Mouse (Mus musculus) megakaryocyte, embryonic 14.5 days (primary cell): ENCODE data around the gene Hoxc8. TPM values are rescaled to one million over a fixed set of nuclear protein-coding genes. Genes with fewer than 3 reads are reported as not detected.
A peak's percentile ranks its signal among the peaks of the same experiment; 100 is the strongest.

Experiments used
- H3K27me3 ChIP-seq: replicated peaks from 2 replicates; pipeline ENCODE3; 2012; ENCODE audit warnings: inconsistent platforms
- H3K36me3 ChIP-seq: replicated peaks from 2 replicates; pipeline ENCODE3; 2012; ENCODE audit warnings: low read length, inconsistent platforms, mixed read lengths
- H3K4me1 ChIP-seq: 2 replicates; pipeline ENCODE4 v1.6.1; 2012; ENCODE audit warnings: inconsistent platforms
- H3K4me3 ChIP-seq: replicated peaks from 2 replicates; pipeline ENCODE3; 2012; ENCODE audit warnings: moderate library complexity, mild to moderate bottlenecking, inconsistent platforms
- H3K9me3 ChIP-seq: 2 replicates; pipeline ENCODE4 v1.6.1; 2012; ENCODE audit warnings: inconsistent platforms
- FLI1 ChIP-seq: IDR thresholded peaks from 2 replicates; pipeline ENCODE4 v1.6.1; 2012; ENCODE audit warnings: low read length, inconsistent platforms, mixed read lengths
- GATA1 ChIP-seq: IDR thresholded peaks from 3 replicates; pipeline ENCODE4 v1.6.1; 2012; ENCODE audit warnings: mixed read lengths, low read length, inconsistent platforms, borderline replicate concordance
- polyA plus RNA-seq: library from polyadenylated mRNA; stranded (reverse); fragments of >175 nt; gene quantifications from 2 replicates; pipeline ENCODE4 v1.2.3, GENCODE M21; 2012; ENCODE audit warnings: low replicate concordance; ENCODE audit not compliant: insufficient read depth

Gene Hoxc8
- polyA plus RNA-seq, 1 experiment, result 0.04 TPM

DNA sequence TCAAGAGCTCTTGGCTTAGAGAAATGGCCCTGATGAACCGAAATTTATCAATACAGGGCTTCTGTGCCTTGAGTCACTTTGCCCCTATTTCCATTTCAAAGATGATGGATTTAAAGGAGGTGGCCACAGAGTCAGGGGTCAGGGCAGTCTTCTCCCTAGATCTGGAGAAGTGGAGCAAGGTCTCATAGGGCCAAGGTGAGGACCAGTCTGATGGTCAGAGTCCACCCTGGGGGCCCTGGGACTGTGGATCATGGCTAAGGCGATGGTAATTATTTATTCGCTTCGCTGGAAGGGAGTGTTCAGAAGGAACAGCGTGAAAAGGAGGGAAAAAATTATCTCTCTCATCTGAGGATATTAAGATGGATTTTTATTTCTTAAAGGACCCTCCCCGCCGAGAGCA, 15.4 kb upstream of the Hoxc8 start:
- Histone ChIP-seq H3K4me3 (no peak overlapping the region), H3K36me3 (no peaks in the 10 kb centered on the region), H3K9me3 (no peaks in the 10 kb centered on the region), H3K4me1 (peaks cover 48% of the 10 kb centered on the region), H3K27me3 (peaks cover 96% of the 10 kb centered on the region)
- TF ChIP-seq FLI1 (no peak), GATA1 (no peak)

- TF ChIP-seq GATA1, result no peak
- no peak for TF ChIP-seq FLI1
- peaks cover 44% of the 10 kb centered on the region for H3K4me1 ChIP-seq
- peak overlapping the region; percentile 70 for H3K4me3 ChIP-seq
- peaks cover 96% of the 10 kb centered on the region for H3K27me3 ChIP-seq
- H3K9me3 ChIP-seq, result no peaks in the 10 kb centered on the region
- H3K36me3 ChIP-seq, result no peaks in the 10 kb centered on the region
These were observed 14.7 kb upstream of the Hoxc8 start for GRCm38 (mm10) chr15:102975688-102976111.

- no peak for TF ChIP-seq FLI1
- TF ChIP-seq GATA1, result no peak
- peak within 1 kb of the TSS; percentile 86 for H3K4me3 ChIP-seq
- no peaks in the 10 kb centered on the region for H3K9me3 ChIP-seq
- H3K4me1 ChIP-seq, result peaks cover 39% of the 10 kb centered on the region
- no peaks in the 10 kb centered on the region for H3K36me3 ChIP-seq
- peaks cover 96% of the 10 kb centered on the region for H3K27me3 ChIP-seq
These were observed 14.2 kb upstream of the Hoxc8 start, which contains the start of gene Hoxc9 for GRCm38 (mm10) chr15:102976171-102976570. TSS of gene Hoxc9 (plus strand) at chr15:102976439.

- no peaks in the 10 kb centered on the region for H3K36me3 ChIP-seq
- H3K4me1 ChIP-seq, result peaks cover 43% of the 10 kb centered on the region
- no peaks in the 10 kb centered on the region for H3K9me3 ChIP-seq
- H3K4me3 ChIP-seq, result peak overlapping the region; percentile 86
- TF ChIP-seq GATA1, result no peak
- no peak for TF ChIP-seq FLI1
- H3K27me3 ChIP-seq, result peaks cover 97% of the 10 kb centered on the region
These were observed 13.6 kb upstream of the Hoxc8 start for GRCm38 (mm10) chr15:102976631-102977422.

DNA sequence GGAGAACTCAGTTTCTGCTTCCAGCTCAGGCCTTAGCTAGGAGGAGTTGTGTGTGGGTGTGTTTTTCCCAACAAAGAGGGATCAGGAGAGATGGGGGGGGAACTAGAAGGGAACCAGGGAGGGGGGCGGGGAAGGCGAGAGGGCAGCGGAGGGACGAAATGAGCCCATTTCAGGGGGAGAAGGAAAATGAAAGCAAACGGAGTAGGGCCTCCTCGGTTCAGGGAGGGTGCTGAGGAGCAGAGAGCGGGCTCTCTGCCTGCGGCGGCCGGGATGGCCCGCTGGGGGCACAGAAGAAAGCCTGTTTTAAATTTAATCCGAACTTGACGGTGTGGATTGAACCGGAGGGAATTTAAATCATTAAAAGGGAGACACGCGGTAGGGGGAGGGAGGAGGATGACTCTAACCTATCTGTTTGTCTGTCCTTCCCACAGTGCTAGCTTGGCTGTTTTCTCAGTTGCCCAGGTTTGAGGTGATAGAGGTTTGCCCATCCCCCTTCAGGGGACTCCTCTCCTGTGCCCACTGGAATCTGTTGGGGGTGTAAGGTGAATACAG, 12.9 kb upstream of the Hoxc8 start:
- no peak for TF ChIP-seq GATA1
- TF ChIP-seq FLI1, result no peak
- peaks cover 41% of the 10 kb centered on the region for H3K4me1 ChIP-seq
- H3K36me3 ChIP-seq, result no peaks in the 10 kb centered on the region
- H3K9me3 ChIP-seq, result no peaks in the 10 kb centered on the region
- peaks cover 97% of the 10 kb centered on the region for H3K27me3 ChIP-seq
- peak overlapping the region; percentile 86 for H3K4me3 ChIP-seq

DNA sequence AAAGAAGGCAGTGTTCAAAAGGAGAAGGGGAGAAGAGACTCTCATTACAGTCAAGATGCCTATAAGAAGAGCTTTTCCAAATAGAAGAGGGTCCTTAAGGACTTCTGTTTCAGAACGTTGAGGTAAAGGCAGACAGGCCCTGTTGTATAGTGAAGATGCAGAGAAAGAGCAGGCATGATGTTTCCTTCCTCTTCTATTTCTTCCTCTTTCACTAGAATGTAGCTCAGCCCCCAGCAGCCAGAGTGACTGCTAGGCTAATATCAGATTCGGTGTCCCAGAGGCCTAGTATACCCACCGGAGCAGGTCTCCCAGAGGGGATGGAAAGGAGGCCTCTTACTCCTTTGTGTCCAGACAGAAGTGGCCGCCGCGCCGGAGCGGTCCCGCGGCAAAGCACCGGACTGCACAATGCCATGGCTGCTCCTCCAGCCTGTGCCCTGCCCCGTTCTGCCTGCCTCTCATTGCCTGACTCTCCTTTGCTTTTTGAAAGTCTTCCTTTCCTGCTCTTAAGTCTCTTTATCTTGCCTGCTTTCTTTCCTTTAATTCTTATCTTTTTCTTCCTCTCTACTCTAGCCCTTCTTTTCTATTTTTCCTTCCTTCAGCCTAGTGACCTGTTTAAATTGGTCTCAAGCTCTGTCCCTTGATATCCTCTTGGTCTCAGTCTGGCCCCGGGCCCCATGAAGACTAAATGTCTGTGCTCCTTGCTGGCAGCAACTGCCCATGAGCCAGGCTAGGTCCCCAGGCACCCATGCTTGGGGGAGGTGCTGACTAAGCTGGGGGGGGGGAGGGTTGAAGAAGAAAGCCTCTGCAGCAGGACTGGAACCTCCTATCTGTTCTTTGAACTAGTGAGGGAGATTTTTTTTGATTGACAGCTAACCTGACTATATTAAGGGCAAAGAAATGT, 11.5 kb upstream of the Hoxc8 start:
- no peaks in the 10 kb centered on the region for H3K9me3 ChIP-seq
- no peak for TF ChIP-seq FLI1
- no peak for TF ChIP-seq GATA1
- H3K4me3 ChIP-seq, result no peak overlapping the region
- no peaks in the 10 kb centered on the region for H3K36me3 ChIP-seq
- H3K27me3 ChIP-seq, result peaks cover 96% of the 10 kb centered on the region
- H3K4me1 ChIP-seq, result peaks cover 40% of the 10 kb centered on the region

DNA sequence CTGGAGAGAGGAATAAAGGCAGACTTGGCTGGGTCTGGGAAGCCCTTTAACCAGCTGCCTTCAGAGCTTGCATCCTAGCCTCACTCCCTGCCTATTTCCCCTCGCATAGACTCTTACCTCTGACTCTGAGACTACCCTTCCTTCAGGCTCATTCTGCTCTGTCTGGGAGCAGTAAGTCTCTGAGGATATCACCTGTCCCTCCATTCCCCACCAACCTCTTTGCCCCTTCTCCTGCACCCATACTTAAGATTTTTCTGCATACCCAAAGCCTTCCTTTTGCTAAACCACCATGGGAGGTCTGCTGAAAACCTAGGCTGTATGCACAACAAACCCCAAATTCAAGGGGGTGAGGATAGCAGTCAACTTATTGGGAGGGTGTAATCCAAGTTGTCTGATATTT, 10.5 kb upstream of the Hoxc8 start:
- no peak overlapping the region for H3K4me3 ChIP-seq
- H3K36me3 ChIP-seq, result no peaks in the 10 kb centered on the region
- TF ChIP-seq FLI1, result no peak
- TF ChIP-seq GATA1, result no peak
- peaks cover 98% of the 10 kb centered on the region for H3K27me3 ChIP-seq
- H3K9me3 ChIP-seq, result no peaks in the 10 kb centered on the region
- peaks cover 40% of the 10 kb centered on the region for H3K4me1 ChIP-seq

- Histone ChIP-seq H3K4me1 (peaks cover 40% of the 10 kb centered on the region), H3K36me3 (no peaks in the 10 kb centered on the region), H3K9me3 (no peaks in the 10 kb centered on the region), H3K27me3 (peaks cover 98% of the 10 kb centered on the region), H3K4me3 (no peak overlapping the region)
- TF ChIP-seq FLI1 (no peak), GATA1 (no peak)
These were observed 10.1 kb upstream of the Hoxc8 start for GRCm38 (mm10) chr15:102980352-102980751.

- Histone ChIP-seq H3K4me3 (no peak overlapping the region), H3K4me1 (peaks cover 35% of the 10 kb centered on the region), H3K27me3 (peaks cover 98% of the 10 kb centered on the region), H3K36me3 (no peaks in the 10 kb centered on the region), H3K9me3 (no peaks in the 10 kb centered on the region)
- TF ChIP-seq GATA1 (no peak), FLI1 (no peak)
These were observed 9.5 kb upstream of the Hoxc8 start for GRCm38 (mm10) chr15:102980912-102981311.
